Mouse (Mus musculus) natural killer cell, adult 2 months (primary cell): ENCODE data around the gene Sh2d1b1.
"Not testable (repeated sequence)": the region's sequence is repeated elsewhere in the genome, so short reads cannot be mapped to it uniquely, and the experiment has no call there.

Source experiments
- DNase-seq, 2 experiments: peaks; one replicate each; pipeline ENCODE4 v3.0.0; 2022; ENCODE audit warnings: low spot score in 2 of 2

Sh2d1b1 gene

DNA sequence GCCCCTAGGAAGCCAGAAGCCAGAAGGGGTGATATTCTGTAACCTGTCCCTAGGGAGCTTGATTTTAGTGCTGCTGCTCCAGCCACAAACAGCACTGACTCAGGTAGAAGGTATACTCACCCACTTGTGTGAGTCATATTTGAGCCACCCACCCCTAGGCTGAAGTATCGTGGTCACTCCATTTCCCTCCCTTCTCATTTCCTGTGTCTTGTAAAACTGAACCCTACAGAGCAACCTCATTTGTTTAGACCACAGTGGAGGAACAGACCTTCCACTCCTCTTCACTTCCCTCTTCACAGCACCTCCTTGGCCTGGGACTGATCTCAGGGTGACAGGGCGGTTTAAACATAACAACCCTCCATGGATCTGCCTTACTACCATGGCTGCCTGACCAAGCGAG is at the start of gene Sh2d1b1:
Gene Sh2d1b1 (plus strand): TSS at position 305 of the 400 bp plus-strand sequence.
- peak; percentile 62 to 80 for DNase-seq

DNA sequence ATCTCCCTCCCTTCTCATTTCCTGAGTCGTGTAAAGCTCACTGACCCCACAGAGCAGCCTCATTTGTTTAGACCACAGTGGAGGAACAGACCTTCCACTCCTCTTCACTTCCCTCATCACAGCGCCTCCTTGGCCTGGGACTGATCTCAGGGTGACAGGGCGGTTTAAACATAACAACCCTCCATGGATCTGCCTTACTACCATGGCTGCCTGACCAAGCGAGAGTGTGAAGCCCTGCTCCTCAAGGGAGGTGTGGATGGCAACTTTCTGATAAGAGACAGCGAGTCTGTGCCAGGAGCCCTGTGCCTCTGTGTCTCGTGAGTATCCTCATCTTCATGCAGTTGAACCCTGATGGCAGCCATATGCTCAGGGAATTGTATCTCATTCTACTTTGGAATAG is 44.4 kb upstream of the Sh2d1b1 start, which contains the start of gene Sh2d1b2:
Gene Sh2d1b2 (plus strand): TSS at position 62 of the 400 bp plus-strand sequence.
- DNase-seq, result not testable (repeated sequence)

DNA sequence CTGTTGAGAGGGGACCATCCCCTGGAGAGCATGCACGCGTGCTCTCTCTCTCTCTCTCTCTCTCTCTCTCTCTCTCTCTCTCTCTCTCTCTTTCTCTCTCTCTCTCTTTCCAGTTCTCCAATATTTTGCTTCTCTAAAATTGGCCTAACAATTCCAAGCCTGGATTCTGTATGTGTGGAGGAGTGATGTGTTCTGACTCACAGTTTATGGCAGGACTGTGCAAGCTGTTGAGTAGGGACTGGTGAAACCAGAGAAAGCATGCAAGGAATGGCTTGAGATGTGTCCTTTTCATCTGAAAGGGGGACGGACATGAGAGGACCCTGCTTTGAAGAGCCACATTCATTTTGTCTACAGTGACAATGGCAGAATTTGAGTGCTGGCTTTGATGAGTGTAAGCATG is 32.1 kb upstream of the Sh2d1b1 start:
- DNase-seq, result no peak

DNA sequence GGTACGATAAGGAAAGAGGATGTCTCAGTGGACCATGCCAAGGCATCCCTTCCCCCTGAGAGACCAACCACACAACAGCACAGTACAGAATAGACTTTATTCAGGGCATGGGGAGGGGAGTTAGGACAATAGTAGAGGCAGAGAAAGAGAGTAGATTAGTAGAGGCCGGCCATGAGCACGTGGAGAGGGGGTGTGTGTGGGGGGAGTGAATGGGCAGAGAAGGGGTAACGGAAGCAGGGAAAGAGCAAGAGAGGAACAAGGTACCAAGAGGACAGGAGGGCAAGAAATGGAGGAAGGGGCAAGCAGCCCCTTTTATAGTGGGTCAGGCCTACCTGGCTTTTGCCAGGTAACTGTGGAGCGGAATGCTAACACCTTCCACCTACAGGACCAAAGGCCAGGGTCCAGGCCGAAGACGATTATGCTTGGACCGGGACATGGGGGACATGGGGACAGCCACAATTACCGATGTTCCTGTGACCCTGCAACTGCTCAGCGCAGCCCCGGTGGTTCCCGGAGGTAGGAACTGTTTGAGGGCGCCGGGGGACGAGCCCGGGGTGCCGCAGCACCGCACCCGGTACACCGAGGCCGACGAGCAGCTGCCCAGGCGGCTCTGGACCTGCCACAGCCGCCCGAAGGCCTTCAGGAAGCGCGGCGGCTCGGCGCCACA is 22.1 kb upstream of the Sh2d1b1 start:
- DNase-seq, result no peak

DNA sequence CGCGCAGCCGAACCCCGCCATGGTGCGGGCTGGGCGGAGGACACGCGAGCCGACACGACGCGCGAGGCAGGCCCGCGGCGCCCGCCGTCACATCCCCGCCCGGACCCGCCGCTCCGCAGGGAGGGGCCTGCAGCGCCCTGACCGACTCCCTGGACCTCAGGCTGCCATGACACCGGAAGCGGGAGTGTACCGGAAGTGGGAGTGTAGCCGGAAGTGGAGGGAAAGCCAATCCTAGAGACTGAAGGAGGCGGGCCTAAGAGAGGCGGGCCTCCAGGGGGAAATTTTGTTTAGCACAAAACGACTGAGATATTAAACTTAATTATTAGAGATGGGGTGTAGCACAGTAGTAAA is 21.6 kb upstream of the Sh2d1b1 start:
- peak; percentile 86 to 88 for DNase-seq

DNA sequence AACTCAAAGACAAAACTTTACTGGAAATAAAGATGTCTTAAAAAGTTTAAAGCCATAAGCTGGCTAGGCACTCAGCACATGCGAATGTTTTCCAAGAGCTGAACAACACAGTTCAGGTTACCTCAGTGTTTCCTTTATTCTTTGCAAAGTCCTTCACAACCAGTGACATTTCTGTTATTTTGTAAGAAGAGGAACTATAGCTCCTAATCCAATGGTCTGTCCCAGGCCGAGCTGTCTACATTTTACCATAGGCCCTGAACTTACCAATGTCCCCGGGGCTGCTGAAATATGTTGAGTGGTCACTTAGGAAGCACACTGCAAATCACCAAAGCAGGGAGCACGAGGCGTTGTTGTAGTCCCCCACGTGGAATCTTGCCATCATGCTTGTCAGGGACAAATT is 6.8 kb upstream of the Sh2d1b1 start:
- DNase-seq, result no peak

DNA sequence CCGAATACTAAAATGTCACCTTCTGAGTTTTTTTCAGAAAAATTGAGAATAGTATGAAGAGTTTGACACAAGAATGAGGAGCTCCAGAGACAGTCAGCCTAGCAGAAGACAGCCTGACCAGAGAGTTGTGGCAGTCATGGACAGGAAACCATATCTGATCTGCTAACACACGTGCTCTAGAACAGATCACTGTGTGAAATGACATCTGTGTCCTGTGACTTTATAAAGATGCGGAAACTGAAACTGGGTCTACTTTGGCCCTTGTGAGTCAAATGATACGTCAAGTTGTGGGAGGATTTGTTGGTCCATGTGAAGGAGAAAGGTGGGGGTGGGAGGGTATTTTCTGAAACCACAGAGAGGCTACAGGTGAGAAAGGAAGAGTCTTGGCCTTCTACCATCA is 6.4 kb upstream of the Sh2d1b1 start:
- DNase-seq, result peak; percentile 61 to 78

DNA sequence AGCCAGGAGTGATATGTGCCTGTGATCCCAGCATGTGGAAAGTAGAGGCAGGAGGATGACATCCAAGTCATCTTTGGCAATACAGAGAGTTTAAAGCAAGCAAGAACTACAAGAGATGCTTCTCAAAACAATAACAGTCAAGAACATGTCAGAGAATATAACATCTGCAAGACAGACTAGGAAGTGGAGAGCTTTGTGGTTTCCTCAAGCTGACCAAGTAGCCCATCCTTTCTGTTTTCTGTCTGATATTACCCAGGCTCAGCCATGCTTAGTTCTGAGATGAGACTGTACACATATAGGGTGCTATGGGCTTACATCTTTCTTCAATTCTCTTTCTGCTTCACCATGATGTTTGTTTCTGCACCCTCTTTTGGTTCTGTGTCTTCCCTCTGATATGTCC is 3.9 kb upstream of the Sh2d1b1 start:
- peak; percentile 31 to 57 for DNase-seq

DNA sequence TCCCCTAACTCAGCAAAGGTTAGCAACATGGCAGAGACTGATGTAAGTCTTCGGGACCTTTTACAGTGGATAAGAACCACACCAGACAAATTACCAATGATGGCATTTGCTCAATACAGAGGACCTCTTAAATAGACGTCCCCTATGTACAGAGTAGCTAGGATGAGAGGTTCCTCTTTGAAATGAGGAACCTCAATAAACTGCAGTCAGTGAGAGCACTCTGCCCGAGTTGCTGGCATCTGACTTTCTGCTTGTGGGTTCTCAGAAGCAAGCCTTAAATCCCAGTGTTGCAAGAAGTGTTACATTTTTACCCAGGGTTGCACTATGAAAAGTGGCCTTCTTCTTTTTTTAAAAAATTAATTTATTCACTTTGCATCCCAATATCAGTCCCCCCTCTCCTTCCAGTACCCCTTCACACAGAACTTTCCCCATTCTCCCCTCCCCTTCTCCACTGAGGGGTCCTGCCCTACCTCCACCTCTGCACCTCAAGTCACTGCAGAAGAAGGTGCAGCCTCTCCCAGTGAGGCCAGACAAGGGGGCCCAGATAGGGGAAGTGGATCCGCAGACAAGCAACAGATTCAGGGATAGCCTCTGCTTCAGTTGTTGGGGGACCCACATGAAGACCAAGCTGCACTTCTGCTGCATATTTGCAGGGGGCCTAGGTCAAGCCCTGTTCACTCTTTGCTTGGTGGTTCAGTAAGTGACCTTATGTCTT is 5.5 kb downstream of the Sh2d1b1 start:
- DNase-seq, result no peak

DNA sequence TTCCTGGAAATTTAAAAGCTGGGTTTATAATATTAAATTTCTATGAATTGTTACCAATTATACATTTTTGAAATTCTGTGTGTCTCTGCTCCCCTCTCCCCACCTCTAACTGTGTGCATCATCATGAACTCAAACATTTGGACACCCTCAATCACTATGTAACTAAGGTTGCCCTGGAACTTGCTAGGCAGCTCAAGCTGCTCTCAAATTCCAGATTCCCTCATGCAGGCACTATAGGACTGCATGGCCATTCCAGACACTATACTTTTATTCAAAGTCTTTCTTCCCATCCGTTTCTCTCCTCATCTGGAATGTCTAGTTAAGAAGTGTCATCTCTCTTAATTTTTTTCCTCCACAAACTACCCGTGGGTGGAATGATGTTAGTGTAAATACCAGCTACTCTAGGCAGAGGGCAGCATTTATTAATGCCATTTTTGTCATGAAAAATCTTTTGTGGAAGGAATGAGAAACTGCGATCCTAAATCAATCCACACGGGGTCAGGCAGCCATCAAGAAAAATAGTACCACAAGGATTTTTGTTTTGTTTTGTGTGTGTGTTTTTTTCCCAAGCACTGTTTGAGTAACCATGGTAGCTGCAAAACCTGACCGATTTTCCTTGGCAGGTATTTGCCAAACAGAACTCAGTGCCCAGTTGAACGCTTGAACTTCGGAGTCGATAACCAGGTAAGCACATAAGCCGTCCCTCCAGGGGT is 15.3 kb downstream of the Sh2d1b1 start:
- peak; percentile 20 to 35 for DNase-seq

DNA sequence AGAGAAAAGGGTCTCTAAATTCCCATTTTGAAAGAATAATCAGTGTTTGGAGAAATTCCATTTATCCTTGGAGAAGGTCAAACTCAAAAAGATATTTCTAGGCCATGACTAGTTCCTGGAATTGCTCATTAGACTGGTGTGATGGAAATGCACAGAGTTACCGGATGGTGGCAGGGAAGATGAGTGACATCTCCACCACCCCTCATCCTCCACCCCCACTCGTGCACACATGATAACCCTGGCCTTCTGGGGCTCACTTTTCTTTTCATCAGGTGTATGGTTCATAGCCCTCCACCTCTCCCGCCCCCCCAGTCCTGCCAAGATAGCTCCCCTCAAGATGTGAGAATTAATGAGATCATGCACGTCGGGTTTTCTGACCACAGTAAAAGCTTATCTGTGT is 16.1 kb downstream of the Sh2d1b1 start:
- no peak for DNase-seq

DNA sequence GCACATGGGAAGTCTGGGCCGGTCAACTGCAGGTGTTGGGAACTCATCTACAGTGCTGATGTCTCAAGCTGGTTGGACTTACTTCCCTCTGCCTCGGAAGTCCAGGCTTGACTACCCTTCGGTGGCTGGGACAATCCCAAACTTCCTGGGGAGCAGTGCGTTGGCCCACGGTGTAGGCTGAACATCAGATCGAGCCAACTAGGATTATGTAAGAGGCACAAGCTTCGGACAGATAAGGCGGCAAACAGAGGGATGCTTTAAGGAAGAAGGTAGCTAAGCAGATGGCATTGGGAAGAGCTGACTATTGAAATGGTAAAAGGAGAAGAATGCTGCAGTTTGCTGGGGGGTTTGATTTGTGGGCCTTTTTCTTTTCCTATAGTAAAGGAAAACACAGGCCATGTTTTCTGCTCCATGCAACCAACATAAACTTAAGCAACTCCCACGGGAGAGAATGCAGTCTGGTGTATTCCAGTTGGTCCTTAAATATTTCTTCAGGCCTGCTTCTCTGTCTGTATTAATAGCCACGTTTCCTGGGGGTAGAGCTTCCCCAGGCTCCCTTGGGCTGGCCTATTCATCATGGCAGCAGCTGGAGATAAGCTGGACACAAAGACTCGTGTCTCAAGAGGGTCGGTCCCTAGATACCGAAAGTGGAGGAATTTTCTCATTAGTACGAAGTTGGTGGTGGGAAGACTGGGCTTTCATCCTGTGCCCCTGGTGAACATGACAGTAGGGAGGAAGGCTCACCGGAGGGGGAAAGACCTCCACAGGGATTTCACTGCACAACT is 17.9 kb downstream of the Sh2d1b1 start:
- no peak for DNase-seq

DNA sequence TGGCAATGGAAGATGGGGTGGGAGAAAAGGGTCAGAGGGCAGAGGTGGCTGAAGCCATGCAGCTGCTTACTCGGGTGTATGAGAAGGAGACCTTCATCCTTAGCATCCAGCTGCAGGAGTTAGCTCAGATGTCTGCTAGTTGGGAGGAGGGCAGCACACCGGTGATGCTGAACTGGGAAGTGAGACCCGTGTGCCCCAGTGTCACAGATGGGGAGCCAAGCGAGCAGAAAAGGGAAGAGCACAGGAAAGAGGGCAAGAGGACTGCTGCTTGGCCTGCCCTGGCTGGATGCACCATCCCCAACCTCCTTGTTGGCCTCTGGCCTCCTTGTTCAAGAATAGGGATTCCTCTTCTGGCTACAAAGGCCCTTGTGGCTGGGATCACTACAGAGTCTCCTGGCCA is 22.4 kb downstream of the Sh2d1b1 start:
- DNase-seq, result no peak

DNA sequence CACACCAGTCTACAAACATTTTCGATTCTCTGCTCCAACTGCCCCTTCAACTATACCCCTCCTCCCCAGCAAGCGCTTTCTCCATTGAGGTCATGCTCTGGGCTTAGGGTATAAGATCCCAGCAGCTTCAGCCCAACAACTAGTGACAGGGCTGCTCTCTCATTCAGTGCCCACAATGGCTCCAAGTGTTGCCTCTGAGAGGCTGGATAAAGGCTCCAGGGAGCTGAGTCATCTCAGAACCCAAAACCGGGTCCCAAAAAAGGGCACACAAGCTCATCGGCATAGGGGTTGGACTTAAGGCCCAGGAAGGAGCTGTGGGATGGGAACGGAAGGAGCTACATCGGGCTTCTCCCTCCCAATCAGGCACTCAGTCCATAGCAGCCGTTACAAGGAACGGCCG is 24.6 kb downstream of the Sh2d1b1 start:
- DNase-seq, result no peak

DNA sequence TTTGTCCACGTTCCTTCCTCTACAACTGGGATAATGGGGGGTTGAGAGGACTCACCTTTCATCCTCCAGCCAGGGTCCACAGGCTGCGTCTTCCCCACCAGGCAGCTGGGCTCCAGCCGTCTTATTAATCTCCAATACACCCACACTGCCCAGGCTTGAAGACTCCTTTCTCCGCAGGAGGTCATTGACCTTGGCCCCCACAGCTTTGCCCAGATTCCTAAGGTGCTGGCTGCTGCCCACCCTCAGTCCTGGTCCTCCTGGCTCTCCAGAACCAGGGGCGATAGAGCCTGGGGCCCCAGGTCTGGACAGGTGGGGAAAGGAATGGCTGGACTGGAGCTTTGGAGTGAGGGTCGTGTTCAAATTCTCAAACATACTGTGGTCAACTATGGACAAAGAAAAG is 25.3 kb downstream of the Sh2d1b1 start:
- DNase-seq, result no peak

DNA sequence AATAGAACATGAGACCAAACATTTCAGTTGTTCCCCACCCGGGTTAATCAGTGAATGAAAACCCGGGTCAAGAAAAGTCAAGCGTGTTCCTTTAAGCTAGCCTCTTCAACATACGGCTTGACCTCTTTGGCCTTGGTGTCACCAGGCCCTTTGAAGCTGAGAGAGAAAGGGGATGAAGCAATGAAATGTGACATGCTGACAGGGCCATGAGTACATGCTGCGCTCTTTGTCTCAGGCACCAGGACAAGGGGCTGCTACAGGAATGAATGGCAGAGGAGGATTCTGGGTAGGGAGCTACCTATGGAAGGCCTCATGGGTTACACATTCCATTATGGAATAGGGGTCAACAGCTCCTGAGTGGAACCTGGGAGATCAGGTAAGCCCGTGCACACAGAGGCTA is 26.0 kb downstream of the Sh2d1b1 start:
- DNase-seq, result no peak

DNA sequence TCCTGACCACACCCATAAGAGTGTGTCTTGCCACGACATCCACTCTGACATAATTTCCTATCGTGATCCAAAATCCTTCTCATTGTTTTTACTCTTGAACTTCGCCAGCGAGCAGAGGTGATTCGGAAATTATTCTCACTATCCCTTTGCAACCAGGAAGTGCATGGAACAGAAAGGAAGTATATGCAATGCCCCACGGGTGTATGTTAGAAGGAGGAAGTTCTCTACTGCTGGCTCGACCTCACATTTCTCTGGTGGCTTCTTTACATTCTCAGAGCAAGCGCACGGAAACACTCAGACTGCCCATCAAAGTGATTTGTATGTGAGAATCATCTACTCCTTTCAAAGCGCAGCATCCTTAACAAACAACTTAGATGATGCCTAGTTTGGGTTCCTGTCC is 27.9 kb downstream of the Sh2d1b1 start:
- no peak for DNase-seq

DNA sequence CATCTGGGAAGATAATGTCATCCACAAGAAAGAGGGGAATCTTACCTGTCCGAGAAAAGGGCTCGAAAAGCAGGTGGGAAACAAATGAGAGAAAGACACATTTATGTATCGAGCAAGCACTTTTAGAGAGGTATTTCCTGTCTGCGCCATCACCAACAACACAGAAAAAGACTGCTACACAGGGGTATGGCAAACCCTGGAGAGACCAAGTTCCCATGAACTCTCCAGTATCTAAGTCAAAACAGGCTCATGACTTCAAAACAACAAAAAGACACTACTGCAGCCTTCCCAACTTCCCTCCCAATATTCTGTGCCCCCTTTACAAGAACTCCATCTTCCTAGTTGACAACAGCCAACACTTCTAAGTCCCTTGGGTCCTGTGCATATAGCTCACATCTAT is 29.1 kb downstream of the Sh2d1b1 start, which contains the start of gene Gm7694:
Gene Gm7694 (minus strand): TSS at position 101 of the 400 bp plus-strand sequence.
- DNase-seq, result no peak

DNA sequence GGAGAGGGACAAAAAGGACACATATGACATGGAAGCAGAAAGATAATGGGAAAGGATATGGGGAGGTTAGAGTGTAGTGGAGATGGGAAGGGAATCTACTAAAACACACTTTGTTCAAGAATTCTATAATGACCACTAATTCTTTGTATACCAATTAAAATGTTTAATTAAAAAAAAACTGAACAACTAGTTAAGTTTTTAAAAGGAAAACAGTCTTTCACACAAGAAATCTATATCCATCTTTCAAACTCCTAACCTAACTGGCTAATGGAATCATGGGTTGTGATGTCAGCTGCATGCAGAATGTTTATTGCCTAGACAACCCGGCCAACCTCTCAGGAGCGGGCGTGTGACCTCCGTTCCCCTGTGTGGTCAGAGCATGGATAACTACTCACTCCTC is 31.4 kb downstream of the Sh2d1b1 start, which contains the start of gene Spata46:
Gene Spata46 (plus strand): TSS at position 301 of the 400 bp plus-strand sequence.
- no peak for DNase-seq

DNA sequence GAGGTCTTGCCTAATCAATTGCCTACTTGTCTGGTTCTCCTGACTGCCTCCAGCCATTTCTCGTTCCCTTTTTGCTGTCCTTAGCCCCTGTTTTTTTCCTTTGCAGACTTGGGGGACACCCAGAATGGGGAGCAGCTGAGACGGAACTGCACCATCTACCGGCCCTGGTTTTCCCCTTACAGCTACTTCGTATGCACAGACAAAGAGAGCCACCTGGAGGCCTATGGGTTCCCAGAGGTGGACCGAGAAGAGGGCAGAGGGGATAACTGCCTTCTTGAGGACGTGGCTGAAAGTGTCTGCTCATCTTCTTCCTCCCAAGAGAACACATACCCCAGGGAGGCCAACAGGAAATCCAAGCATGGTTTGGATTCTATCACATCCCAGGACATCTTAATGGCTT is 34.3 kb downstream of the Sh2d1b1 start:
- no peak for DNase-seq

DNA sequence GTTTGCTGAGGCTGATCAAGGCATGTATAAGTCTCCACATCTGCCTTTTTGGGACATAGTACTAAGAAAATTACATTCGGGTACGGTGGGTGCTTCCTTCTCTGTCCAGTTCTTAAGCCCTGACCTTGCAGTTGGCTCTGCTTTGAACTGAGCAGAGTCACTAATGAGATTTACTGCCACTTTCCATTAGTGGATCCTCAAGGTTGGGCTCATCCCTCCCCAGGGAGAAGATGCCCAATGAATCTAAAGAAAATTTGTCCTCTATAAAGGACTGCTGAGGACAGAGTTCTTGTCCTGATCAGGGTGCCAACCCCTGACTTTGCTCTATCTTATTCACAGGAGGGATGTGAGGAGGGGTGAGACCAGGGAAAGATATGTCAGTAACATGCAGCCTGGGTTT is 44.9 kb downstream of the Sh2d1b1 start:
- DNase-seq, result no peak

DNA sequence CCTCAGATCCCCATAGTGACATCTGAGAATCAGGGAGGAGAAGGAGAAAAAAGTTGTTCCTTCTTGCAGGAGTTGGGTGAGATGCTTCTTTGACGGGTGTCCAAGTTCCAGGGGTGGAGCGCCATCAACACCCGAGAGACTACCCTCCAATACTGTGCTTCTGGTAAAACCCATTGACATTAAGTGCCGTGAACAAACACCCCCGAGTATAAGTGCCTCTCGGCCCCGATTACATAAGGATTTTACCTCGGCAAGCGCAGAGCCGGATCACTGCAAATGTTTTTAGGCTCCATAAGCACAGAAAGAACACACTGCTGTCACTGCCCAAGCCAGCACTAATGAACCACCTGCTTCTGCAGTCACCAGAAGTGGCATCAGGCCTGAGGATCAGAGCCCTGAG is 45.9 kb downstream of the Sh2d1b1 start:
- no peak for DNase-seq
